Mouse (Mus musculus) MEL (cell line): ENCODE results near the gene Stk35. TPM values are rescaled to one million over a fixed set of nuclear protein-coding genes. Genes with fewer than 3 reads are reported as not detected.

ENCODE experiments used
- DNase-seq: peaks from one replicate; pipeline ENCODE4 v3.0.0; 2011; ENCODE audit warnings: low read depth, low spot score
- H3K27ac ChIP-seq: 2 replicates; pipeline ENCODE4 v1.5.1; 2012; ENCODE audit warnings: low read depth, mild to moderate bottlenecking, control low read depth, low read length, moderate library complexity; ENCODE audit not compliant: control insufficient read depth
- H3K27me3 ChIP-seq, 2 experiments: fragments of 150-350 bp in 1 of 2; sonication (generic) in 1 of 2; 2 replicates each; pipeline ENCODE4 v1.6.1; 2012; ENCODE audit warnings: low read length in 2 of 2, mild to moderate bottlenecking in 2 of 2, improper control_type of control experiment in 1 of 2, moderate library complexity in 1 of 2; ENCODE audit not compliant: insufficient read depth in 2 of 2, control insufficient read depth in 1 of 2
- H3K36me3 ChIP-seq, 2 experiments: 2 replicates each; pipeline ENCODE4 v1.6.1; 2012 to 2014; ENCODE audit warnings: low read length in 2 of 2, improper control_type of control experiment in 1 of 2, inconsistent platforms in 1 of 2, mild to moderate bottlenecking in 1 of 2; ENCODE audit not compliant: insufficient read depth in 2 of 2, control insufficient read depth in 1 of 2
- H3K4me1 ChIP-seq, 2 experiments: fragments of 150-350 bp in 1 of 2; sonication (generic) in 1 of 2; 2 replicates each; pipeline ENCODE4 v1.6.1; 2012; ENCODE audit warnings: low read length in 2 of 2, improper control_type of control experiment in 1 of 2, mild to moderate bottlenecking in 1 of 2; ENCODE audit not compliant: insufficient read depth in 2 of 2, control insufficient read depth in 1 of 2
- H3K4me3 ChIP-seq, 2 experiments: fragments of 150-350 bp in 1 of 2; sonication (generic) in 1 of 2; 2 replicates each; pipeline ENCODE4 v1.5.1; 2012; ENCODE audit warnings: low read depth in 2 of 2, low read length in 2 of 2, mild to moderate bottlenecking in 2 of 2, moderate library complexity in 2 of 2, control low read depth in 1 of 2, improper control_type of control experiment in 1 of 2; ENCODE audit not compliant: control insufficient read depth in 1 of 2, insufficient read depth in 1 of 2
- H3K79me2 ChIP-seq: 2 replicates; pipeline ENCODE4 v1.6.1; 2012; ENCODE audit warnings: mild to moderate bottlenecking, low read length, moderate library complexity; ENCODE audit not compliant: control insufficient read depth, poor library complexity, insufficient read depth
- H3K9ac ChIP-seq: 2 replicates; pipeline ENCODE4 v1.6.1; 2012; ENCODE audit warnings: low read depth, mild to moderate bottlenecking, control low read depth, low read length, moderate library complexity; ENCODE audit not compliant: control insufficient read depth, poor library complexity, severe bottlenecking
- H3K9me3 ChIP-seq: fragments of 150-350 bp; sonication (generic); replicated peaks from 2 replicates; pipeline ENCODE4 v1.6.1; 2012; ENCODE audit warnings: mild to moderate bottlenecking, low read length, improper control_type of control experiment, moderate library complexity; ENCODE audit not compliant: insufficient read depth
- CHD2 ChIP-seq: IDR thresholded peaks from 2 replicates; pipeline ENCODE4 v1.6.1; 2011; ENCODE audit warnings: low read length, improper control_type of control experiment
- CTCF ChIP-seq, 3 experiments: IDR thresholded peaks in 2 of 3; conservative IDR thresholded peaks in 1 of 3; 2 replicates each; pipeline ENCODE4 v1.5.1; 2011 to 2012; ENCODE audit warnings: low read length in 3 of 3, low read depth in 2 of 3, mild to moderate bottlenecking in 2 of 3, improper control_type of control experiment in 1 of 3, inconsistent platforms in 1 of 3, mixed read lengths in 1 of 3, moderate library complexity in 1 of 3; ENCODE audit not compliant: control insufficient read depth in 1 of 3, insufficient read depth in 1 of 3, poor library complexity in 1 of 3, severe bottlenecking in 1 of 3
- GABPA ChIP-seq: IDR thresholded peaks from 2 replicates; pipeline ENCODE4 v1.6.1; 2012; ENCODE audit warnings: low read depth, mild to moderate bottlenecking, inconsistent platforms, low read length, improper control_type of control experiment, moderate library complexity
- HCFC1 ChIP-seq: IDR thresholded peaks from 2 replicates; pipeline ENCODE4 v1.6.1; 2012; ENCODE audit warnings: low read depth, mild to moderate bottlenecking, inconsistent platforms, low read length, improper control_type of control experiment, moderate library complexity
- MAX ChIP-seq: IDR thresholded peaks from 2 replicates; pipeline ENCODE4 v1.6.1; 2011; ENCODE audit warnings: low read length, improper control_type of control experiment
- MAZ ChIP-seq: IDR thresholded peaks from 2 replicates; pipeline ENCODE4 v1.6.1; 2012; ENCODE audit warnings: low read depth, mild to moderate bottlenecking, inconsistent platforms, low read length, improper control_type of control experiment
- MYC ChIP-seq: IDR thresholded peaks from 2 replicates; pipeline ENCODE4 v1.6.1; 2011; ENCODE audit warnings: low read depth, mild to moderate bottlenecking, low read length, improper control_type of control experiment, moderate library complexity
- NELFE ChIP-seq: IDR thresholded peaks from 2 replicates; pipeline ENCODE4 v1.6.1; 2011; ENCODE audit warnings: low read depth, low read length, improper control_type of control experiment
- NRF1 ChIP-seq: IDR thresholded peaks from 2 replicates; pipeline ENCODE4 v1.6.1; 2014; ENCODE audit warnings: low read depth, mild to moderate bottlenecking, inconsistent platforms, low read length, improper control_type of control experiment, moderate library complexity; ENCODE audit not compliant: poor library complexity, insufficient read depth, severe bottlenecking
- RAD21 ChIP-seq: IDR thresholded peaks from 2 replicates; pipeline ENCODE4 v1.6.1; 2011; ENCODE audit warnings: mild to moderate bottlenecking, low read depth, low read length, improper control_type of control experiment
- RCOR1 ChIP-seq: IDR thresholded peaks from 2 replicates; pipeline ENCODE4 v1.6.1; 2012; ENCODE audit warnings: low read depth, mild to moderate bottlenecking, inconsistent platforms, low read length, improper control_type of control experiment
- SMC3 ChIP-seq: IDR thresholded peaks from 2 replicates; pipeline ENCODE4 v1.6.1; 2011; ENCODE audit warnings: low read depth, low read length, improper control_type of control experiment
- USF1 ChIP-seq: IDR thresholded peaks from 2 replicates; pipeline ENCODE4 v1.6.1; 2014; ENCODE audit warnings: low read depth, mild to moderate bottlenecking, inconsistent platforms, low read length, improper control_type of control experiment, moderate library complexity
- USF2 ChIP-seq, 2 experiments: IDR thresholded peaks; 2 replicates each; pipeline ENCODE4 v1.6.1; 2011 to 2012; ENCODE audit warnings: improper control_type of control experiment in 2 of 2, low read length in 2 of 2, borderline replicate concordance in 1 of 2, inconsistent platforms in 1 of 2, low read depth in 1 of 2, mild to moderate bottlenecking in 1 of 2; ENCODE audit not compliant: insufficient read depth in 1 of 2
- ZC3H11A ChIP-seq: IDR thresholded peaks from 2 replicates; pipeline ENCODE4 v1.6.1; 2012; ENCODE audit warnings: low read depth, mild to moderate bottlenecking, inconsistent platforms, low read length, improper control_type of control experiment
- ZMIZ1 ChIP-seq: IDR thresholded peaks from 2 replicates; pipeline ENCODE4 v1.6.1; 2012; ENCODE audit warnings: low read depth, mild to moderate bottlenecking, inconsistent platforms, low read length, improper control_type of control experiment, moderate library complexity
- ZNF384 ChIP-seq: IDR thresholded peaks from 2 replicates; pipeline ENCODE4 v1.6.1; 2012; ENCODE audit warnings: low read depth, mild to moderate bottlenecking, inconsistent platforms, low read length, improper control_type of control experiment
- polyA plus RNA-seq, 2 experiments: library from polyadenylated mRNA; stranded (reverse) in 1 of 2; unstranded in 1 of 2; fragments of >175 nt in 1 of 2; fragments of >200 nt in 1 of 2; gene quantifications; 2 replicates each; pipeline versions ENCODE4 v1.2.1 to v1.2.4; 2012; ENCODE audit warnings: low replicate concordance in 2 of 2, low read depth in 1 of 2; ENCODE audit not compliant: insufficient read length in 2 of 2, insufficient read depth in 1 of 2, missing spikeins in 1 of 2
- total RNA-seq: library from RNA; depleted of rRNA; stranded (reverse); fragments of 300-350 nt; gene quantifications from 2 replicates; pipeline ENCODE4 v1.2.3, GENCODE M21; 2012

Gene Stk35
- total and polyA plus RNA-seq, 3 experiments: 7.6 to 28.6 (median 26.6) TPM

GRCm38 (mm10) chr2:129874084-129874483 lies 73.8 kb downstream of the Stk35 start:
- TF ChIP-seq NELFE (no peak), USF2 (IDR thresholded peaks at IDR 0.05; ENCODE audit: borderline replicate concordance in 1 of 2, insufficient read depth in 1 of 2, low read depth in 1 of 2, low read length in 2 of 2) (no peak)
- TF ChIP-seq, all 39 proteins: peak for 0
- Histone ChIP-seq H3K27me3 (peaks cover 0 to 6% of the 10 kb centered on the region in 2 experiments; a peak in 2 of 4 replicates), H3K4me1 (no peaks in the 10 kb centered on the region), H3K36me3 (no peaks in the 10 kb centered on the region), H3K9ac (no peak overlapping the region), H3K4me3 (no peak overlapping the region), H3K27ac (no peak overlapping the region), H3K9me3 (no peaks in the 10 kb centered on the region), H3K79me2 (no peaks in the 10 kb centered on the region)
- no peak for DNase-seq

- Histone ChIP-seq H3K4me3 (no peak overlapping the region), H3K27me3 (peaks cover 0 to 3% of the 10 kb centered on the region in 2 experiments; a peak in 1 of 4 replicates), H3K4me1 (no peaks in the 10 kb centered on the region), H3K9me3 (no peaks in the 10 kb centered on the region), H3K27ac (no peak overlapping the region), H3K9ac (no peak overlapping the region), H3K79me2 (no peaks in the 10 kb centered on the region), H3K36me3 (no peaks in the 10 kb centered on the region)
- DNase-seq: no peak
- no peak for TF ChIP-seq ZC3H11A
Measured at GRCm38 (mm10) chr2:129874509-129875095, 74.3 kb downstream of the Stk35 start.

- H3K79me2 ChIP-seq: no peaks in the 10 kb centered on the region
- TF ChIP-seq USF2 (IDR thresholded peaks at IDR 0.05; ENCODE audit: borderline replicate concordance in 1 of 2, insufficient read depth in 1 of 2, low read depth in 1 of 2, low read length in 2 of 2) (no peak), ZMIZ1 (no peak), MYC (no peak), ZNF384 (no peak), CTCF (IDR thresholded peaks at IDR 0.05 in 2 of 3, conservative IDR thresholded peaks at IDR 0.05 in 1 of 3; ENCODE audit: control insufficient read depth in 1 of 3, insufficient read depth in 1 of 3, low read depth in 2 of 3, low read length in 3 of 3, poor library complexity in 1 of 3, severe bottlenecking in 1 of 3) (no peak), RCOR1 (no peak), HCFC1 (no peak), ZC3H11A (no peak), CHD2 (no peak), USF1 (no peak), GABPA (no peak), RAD21 (no peak), NRF1 (no peak), SMC3 (no peak), MAX (no peak), MAZ (no peak)
- H3K27ac ChIP-seq: no peak overlapping the region
- H3K27me3 ChIP-seq: peaks cover 0 to 2% of the 10 kb centered on the region in 2 experiments; a peak in 1 of 4 replicates
- H3K9me3 ChIP-seq: no peaks in the 10 kb centered on the region
- no peak for DNase-seq
- no peaks in the 10 kb centered on the region for H3K36me3 ChIP-seq
- no peak overlapping the region for H3K9ac ChIP-seq
- H3K4me3 ChIP-seq: no peak overlapping the region
- H3K4me1 ChIP-seq: no peaks in the 10 kb centered on the region
Measured at GRCm38 (mm10) chr2:129876935-129877334, 76.6 kb downstream of the Stk35 start.
